In the genomic region with DNA sequence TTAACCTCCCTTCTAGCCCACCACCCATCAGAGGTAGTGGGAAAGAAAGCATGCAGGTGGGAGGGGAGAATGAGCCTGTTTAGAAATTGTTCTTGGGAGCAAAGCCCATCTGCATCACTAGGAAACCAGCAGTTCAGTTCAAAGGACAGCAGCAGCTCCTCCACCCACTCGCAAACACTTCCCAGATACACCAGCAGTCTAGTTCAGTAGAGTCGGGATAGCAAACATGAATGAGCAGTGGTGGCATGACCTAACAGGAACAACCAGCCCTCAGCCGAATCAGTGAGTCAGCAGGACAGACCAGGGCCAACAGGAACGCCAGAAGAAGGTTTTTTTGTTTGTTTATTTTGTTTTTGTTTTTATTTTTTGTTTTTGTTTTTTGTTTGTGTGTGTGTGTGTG, we compare ENCODE assay signal across 18 mouse cellular contexts.
"Had no signal": no experiment of that assay in that cellular context is flagged by ENCODE, and none has a peak within 500 bp of the region (broad histone marks: within the 10 kb centered on the region; RNA-seq: fewer than 3 reads in every experiment).

No protein-coding gene starts in this region.

- H3K9me3 ChIP-seq: liver, embryonic 13.5 days; midbrain, embryonic 12.5 days; midbrain, embryonic 15.5 days; neural tube, embryonic 12.5 days; neural tube, embryonic 15.5 days; stomach, embryonic 15.5 days had no signal

- H3K27me3 ChIP-seq: liver, embryonic 13.5 days; midbrain, embryonic 12.5 days; midbrain, embryonic 15.5 days; neural tube, embryonic 12.5 days; neural tube, embryonic 15.5 days; stomach, embryonic 15.5 days had no signal

- H3K36me3 ChIP-seq: liver, embryonic 13.5 days; midbrain, embryonic 12.5 days; midbrain, embryonic 15.5 days; neural tube, embryonic 12.5 days; neural tube, embryonic 15.5 days; stomach, embryonic 15.5 days had no signal

- H3K27ac ChIP-seq: left cerebral cortex, adult 2 months; liver, embryonic 13.5 days; macrophage; midbrain, embryonic 12.5 days; midbrain, embryonic 15.5 days; neural tube, embryonic 12.5 days; neural tube, embryonic 15.5 days; stomach, embryonic 15.5 days had no signal

- ATAC-seq: hindbrain, embryonic 16.5 days; intestine, postnatal 0 days; midbrain, embryonic 15.5 days had no signal

- H3K4me2 ChIP-seq: liver, embryonic 13.5 days; midbrain, embryonic 12.5 days; midbrain, embryonic 15.5 days; neural tube, embryonic 12.5 days; neural tube, embryonic 15.5 days; stomach, embryonic 15.5 days had no signal

- H3K4me3 ChIP-seq: left cerebral cortex, adult 2 months; liver, embryonic 13.5 days; midbrain, embryonic 12.5 days; midbrain, embryonic 15.5 days; neural tube, embryonic 12.5 days; neural tube, embryonic 15.5 days; stomach, embryonic 15.5 days had no signal

- H3K4me1 ChIP-seq: liver, embryonic 13.5 days; midbrain, embryonic 12.5 days; midbrain, embryonic 15.5 days; neural tube, embryonic 12.5 days; neural tube, embryonic 15.5 days; stomach, embryonic 15.5 days had no signal

- DNase-seq: kidney, adult 9 months; layer of hippocampus, postnatal 36 days; liver, embryonic 13.5 days; lung, adult 2 months; right cerebral cortex, adult 18-20 months; right cerebral cortex, postnatal 25 days; spleen, adult 18-20 months; thymus, adult 18-20 months; thymus, postnatal 36 days had no signal

- H3K9ac ChIP-seq: liver, embryonic 13.5 days; midbrain, embryonic 12.5 days; midbrain, embryonic 15.5 days; neural tube, embryonic 12.5 days; neural tube, embryonic 15.5 days; stomach, embryonic 15.5 days had no signal
